Mouse (Mus musculus) midbrain, embryonic 12.5 days (tissue): ENCODE results near the gene Rrp1. TPM values are rescaled to one million over a fixed set of nuclear protein-coding genes. Genes with fewer than 3 reads are reported as not detected.

Experiments used
- ATAC-seq: fragments of 200-750 bp; cut with Nextera tagmentation; 2 replicates; pipeline ENCODE4 v1.8.0; 2017; ENCODE audit warnings: low read depth, moderate TSS enrichment, moderate library complexity; ENCODE audit not compliant: low FRiP score
- H3K27ac ChIP-seq: fragments of 300-500 bp; sonication (generic); replicated peaks from 2 replicates; pipeline ENCODE4 v1.5.1; 2016; ENCODE audit warnings: mild to moderate bottlenecking
- H3K27me3 ChIP-seq: fragments of 300-500 bp; sonication (generic); 2 replicates; pipeline ENCODE4 v1.6.1; 2016; ENCODE audit warnings: mild to moderate bottlenecking
- H3K36me3 ChIP-seq: fragments of 300-500 bp; sonication (generic); 2 replicates; pipeline ENCODE4 v1.6.1; 2016
- H3K4me1 ChIP-seq: fragments of 300-500 bp; sonication (generic); 2 replicates; pipeline ENCODE4 v1.6.1; 2016
- H3K4me2 ChIP-seq: fragments of 300-500 bp; sonication (generic); replicated peaks from 2 replicates; pipeline ENCODE4 v1.6.1; 2016; ENCODE audit warnings: mild to moderate bottlenecking, moderate library complexity
- H3K4me3 ChIP-seq: fragments of 300-500 bp; sonication (generic); 2 replicates; pipeline ENCODE4 v1.5.1; 2016; ENCODE audit warnings: mild to moderate bottlenecking
- H3K9ac ChIP-seq: fragments of 300-500 bp; sonication (generic); replicated peaks from 2 replicates; pipeline ENCODE4 v1.6.1; 2016; ENCODE audit warnings: mild to moderate bottlenecking, moderate library complexity
- H3K9me3 ChIP-seq: fragments of 300-500 bp; sonication (generic); 2 replicates; pipeline ENCODE4 v1.6.1; 2016; ENCODE audit warnings: mild to moderate bottlenecking
- WGBS: fragments of 180-500 bp; shearing (Covaris S2); methylation state at CpG from one replicate; pipeline ENCODE4 v1.1.7; 2016; 5-methylcytosine and 5-hydroxymethylcytosine counted together
- microRNA-seq: library from miRNA; unstranded; fragments of <30 nt; microRNA quantifications from one replicate; pipeline ENCODE4, GENCODE M21; 2017
- polyA plus RNA-seq: library from polyadenylated mRNA; unstranded; fragments of >200 nt; fragmentation: Nextera tagmentation; extraction: Ambion mirVana; gene quantifications from 2 replicates; pipeline ENCODE4 v1.2.1, GENCODE M21; 2016

Rrp1 gene
- polyA plus RNA-seq, 1 experiment from 2014 or later = 320 TPM

- WGBS = 74% methylated on average over 4 of the region's 4 CpGs
- Histone ChIP-seq H3K36me3 (no peaks in the 10 kb centered on the region), H3K9me3 (no peaks in the 10 kb centered on the region), H3K4me2 (no peak overlapping the region), H3K27ac (no peak overlapping the region), H3K4me1 (peaks cover 20% of the 10 kb centered on the region), H3K9ac (no peak overlapping the region), H3K4me3 (no peak overlapping the region), H3K27me3 (no peaks in the 10 kb centered on the region)
- no peak for ATAC-seq
Observed at GRCm38 (mm10) chr10:78353196-78353595, 59.6 kb downstream of the Rrp1 start.

- no peak; the same call in 1 of the 2 replicates for ATAC-seq
- Histone ChIP-seq H3K36me3 (no peaks in the 10 kb centered on the region), H3K9ac (peak overlapping the region; percentile 97), H3K4me3 (peak overlapping the region; percentile 95), H3K4me2 (peak overlapping the region; percentile 81), H3K4me1 (peaks cover 20% of the 10 kb centered on the region), H3K27ac (peak overlapping the region; percentile 70), H3K27me3 (no peaks in the 10 kb centered on the region), H3K9me3 (no peaks in the 10 kb centered on the region)
- WGBS = 22% methylated on average over 8 of the region's 8 CpGs
Observed at GRCm38 (mm10) chr10:78352666-78353030, 60.2 kb downstream of the Rrp1 start.

- peaks cover 20% of the 10 kb centered on the region for H3K4me1 ChIP-seq
- H3K9ac ChIP-seq = peak within 1 kb of the TSS; percentile 97
- WGBS = under 1% methylated on average over 59 of the region's 113 CpGs
- peak within 1 kb of the TSS; percentile 70 for H3K27ac ChIP-seq
- H3K4me3 ChIP-seq = peak within 1 kb of the TSS; percentile 95
- H3K9me3 ChIP-seq = no peaks in the 10 kb centered on the region
- H3K27me3 ChIP-seq = no peaks in the 10 kb centered on the region
- H3K36me3 ChIP-seq = no peaks in the 10 kb centered on the region
- H3K4me2 ChIP-seq = peak within 1 kb of the TSS; percentile 81
- ATAC-seq = peak; percentile 85
Observed at GRCm38 (mm10) chr10:78351887-78352665, 60.8 kb downstream of the Rrp1 start, which contains the start of gene Agpat3. Gene Agpat3 (minus strand): TSS chr10:78352489.

GRCm38 (mm10) chr10:78351564-78351886, 61.3 kb downstream of the Rrp1 start:
- no peaks in the 10 kb centered on the region for H3K36me3 ChIP-seq
- 4% methylated on average over 13 of the region's 13 CpGs for WGBS
- ATAC-seq = no peak
- peaks cover 20% of the 10 kb centered on the region for H3K4me1 ChIP-seq
- peak overlapping the region; percentile 95 for H3K4me3 ChIP-seq
- peak overlapping the region; percentile 81 for H3K4me2 ChIP-seq
- no peaks in the 10 kb centered on the region for H3K27me3 ChIP-seq
- H3K9me3 ChIP-seq = no peaks in the 10 kb centered on the region
- peak overlapping the region; percentile 97 for H3K9ac ChIP-seq
- H3K27ac ChIP-seq = no peak overlapping the region

- Histone ChIP-seq H3K9ac (peak overlapping the region; percentile 97), H3K4me3 (peak overlapping the region; percentile 95), H3K27ac (no peak overlapping the region), H3K4me1 (peaks cover 20% of the 10 kb centered on the region), H3K36me3 (no peaks in the 10 kb centered on the region), H3K27me3 (no peaks in the 10 kb centered on the region), H3K9me3 (no peaks in the 10 kb centered on the region), H3K4me2 (peak overlapping the region; percentile 81)
- ATAC-seq = no peak
- 35% methylated on average over 6 of the region's 6 CpGs for WGBS
Observed at GRCm38 (mm10) chr10:78350796-78351556, 61.9 kb downstream of the Rrp1 start.

Small RNA genes within 50 kb of the gene (microRNA-seq; reads per million reads assigned to microRNA genes)
- not detected for gene Mir6410
- 2.1 reads per million for gene Mir6907
- gene Mir6908 = not detected

Other genes starting within 250 kb of the Rrp1 start
- 21.8 and 24.1 TPM in 2 replicates for gene D10Jhu81e, start 243.3 kb downstream of the Rrp1 start, polyA plus RNA-seq
- 22.5 and 25.5 TPM in 2 replicates for gene Pwp2, start 227.9 kb downstream of the Rrp1 start, polyA plus RNA-seq
- gene Trappc10, start 168.4 kb downstream of the Rrp1 start, polyA plus RNA-seq = 21.7 and 26.2 TPM in 2 replicates
- gene Agpat3, start 60.6 kb downstream of the Rrp1 start, polyA plus RNA-seq = 58.2 TPM in 2 replicates
- gene Cstb, start 12.6 kb upstream of the Rrp1 start, polyA plus RNA-seq = 112 and 114 TPM in 2 replicates
- gene Pdxk, start 51.9 kb upstream of the Rrp1 start, polyA plus RNA-seq = 10.0 and 10.9 TPM in 2 replicates
- not detected in 2 replicates for gene Olfr1358, start 104.4 kb upstream of the Rrp1 start, polyA plus RNA-seq
- gene Ilvbl, start 161.3 kb upstream of the Rrp1 start, polyA plus RNA-seq = 37.5 and 43.6 TPM in 2 replicates
- 7.4 and 8.8 TPM in 2 replicates for gene Syde1, start 178.9 kb upstream of the Rrp1 start, polyA plus RNA-seq
- gene Olfr1357, start 205.0 kb upstream of the Rrp1 start, polyA plus RNA-seq = not detected in 2 replicates